Mouse (Mus musculus): ENCODE measurements around the gene Fat4. TPM values are rescaled to one million over a fixed set of nuclear protein-coding genes. Genes with fewer than 3 reads are reported as not detected.

The Fat4 gene
- 2.3 TPM for polyA plus RNA-seq (2015; fragmentation: Illumina TruSeq; extraction: RNeasy Lipid Tissue Mini Kit (QIAGEN cat#74804); ENCODE audit: low read depth, low replicate concordance)

GRCm38 (mm10) chr3:38886890-38887355 lies at the start of gene Fat4:
Fat4 (plus strand) TSS chr3:38886940.

Data from brain, adult 10 weeks (tissue).